Mouse (Mus musculus) layer of hippocampus, adult 9-10 months (tissue): ENCODE measurements around the gene Timmdc1.
"Not testable (repeated sequence)": the region's sequence is repeated elsewhere in the genome, so short reads cannot be mapped to it uniquely, and the experiment has no call there.

ENCODE experiments used
- DNase-seq: peaks from one replicate; pipeline ENCODE4 v3.0.0; 2022; ENCODE audit warnings: low spot score

Gene Timmdc1

DNA sequence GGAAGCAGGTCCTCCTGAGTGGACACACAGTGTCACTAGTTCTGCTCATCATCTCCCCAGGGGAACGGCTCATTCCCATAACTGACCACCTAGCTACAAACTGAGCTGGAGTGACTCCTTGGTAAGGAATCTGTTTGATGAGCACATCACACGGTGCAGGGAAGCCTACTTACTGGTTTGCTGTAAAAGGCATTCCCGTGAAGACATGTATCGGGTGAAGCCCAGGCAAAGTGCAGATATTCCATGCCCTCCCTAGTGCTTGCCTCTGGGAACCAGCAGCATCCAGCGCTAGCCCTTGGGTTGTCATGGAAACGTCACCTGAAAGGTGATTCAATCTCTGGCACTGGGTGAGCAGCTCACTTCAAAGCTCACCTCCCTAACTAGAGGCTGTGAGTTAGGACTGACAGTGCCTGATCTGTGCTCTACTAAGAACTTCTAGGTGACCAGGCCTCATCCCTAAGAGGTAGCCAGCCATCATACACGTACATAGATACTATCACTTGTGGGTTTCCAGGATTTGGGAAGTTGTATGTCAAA lies 25.8 kb downstream of the Timmdc1 start:
- no peak for DNase-seq

DNA sequence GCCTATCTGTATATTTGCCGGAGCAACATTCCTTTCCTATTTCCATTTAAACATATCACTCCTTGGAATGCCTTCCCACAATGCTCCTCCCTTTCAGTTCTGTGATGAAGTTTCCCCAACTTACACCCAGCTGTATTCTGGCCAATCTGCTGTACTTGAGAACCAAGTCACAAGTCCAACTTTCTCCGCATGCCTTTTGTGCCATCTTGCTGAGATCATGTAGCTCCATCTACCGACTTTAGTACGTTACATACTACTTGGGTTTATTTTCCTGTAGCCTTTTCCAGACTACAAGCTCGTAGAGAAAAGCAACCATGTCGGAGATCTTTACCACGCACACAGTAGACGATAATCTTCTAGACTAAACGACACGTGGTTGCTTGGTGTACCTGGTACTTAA lies 28.6 kb downstream of the Timmdc1 start:
- no peak for DNase-seq

DNA sequence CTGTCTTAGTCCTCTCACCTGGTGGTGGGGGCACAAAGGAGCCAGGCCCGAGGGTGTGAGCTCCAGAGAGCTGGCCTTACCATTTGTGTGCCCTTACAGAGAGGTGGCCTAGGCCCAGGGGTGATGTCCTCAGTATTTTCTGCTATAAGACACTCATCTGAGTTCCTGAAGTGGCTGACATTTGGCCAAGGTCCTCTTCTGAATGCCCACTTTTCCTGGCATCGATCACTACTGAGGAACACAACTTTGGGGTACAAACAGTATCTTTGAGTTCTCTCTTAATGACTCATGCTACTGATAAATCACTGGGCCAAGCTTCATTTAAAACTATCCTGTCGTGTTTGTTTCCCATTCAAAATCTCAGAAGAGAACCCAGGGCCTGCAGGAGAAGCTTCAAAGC lies 29.9 kb downstream of the Timmdc1 start:
- DNase-seq: no peak

DNA sequence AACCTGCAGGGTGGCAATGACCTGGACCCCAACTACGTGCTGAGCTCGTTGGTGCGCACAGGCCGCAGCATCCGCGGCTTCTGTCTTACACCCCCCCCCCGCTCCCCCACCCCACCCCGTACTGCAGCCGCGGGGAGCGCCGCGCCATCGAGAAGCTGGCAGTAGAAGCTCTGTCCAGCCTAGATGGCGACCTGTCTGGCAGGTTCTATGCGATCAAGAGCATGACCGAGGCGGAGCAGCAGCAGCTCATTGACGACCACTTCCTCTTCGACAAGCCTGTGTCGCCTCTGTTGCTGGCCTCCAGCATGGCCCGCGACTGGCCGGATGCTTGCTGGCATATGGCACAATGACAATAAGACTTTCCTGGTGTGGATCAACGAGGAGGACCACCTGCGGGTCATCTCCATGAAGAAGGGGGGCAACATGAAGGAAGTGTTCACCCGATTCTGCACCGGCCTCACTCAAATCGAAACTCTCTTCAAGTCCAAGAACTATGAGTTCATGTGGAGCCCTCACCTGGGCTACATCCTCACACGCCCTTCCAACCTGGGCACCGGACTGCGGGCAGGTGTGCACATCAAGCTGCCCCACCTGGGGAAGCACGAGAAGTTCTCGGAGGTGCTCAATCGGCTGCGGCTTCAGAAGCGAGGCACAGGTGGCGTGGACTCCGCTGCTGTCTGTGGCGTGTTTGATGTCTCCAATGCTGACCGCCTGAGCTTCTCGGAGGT lies 38.7 kb downstream of the Timmdc1 start:
- no peak for DNase-seq

DNA sequence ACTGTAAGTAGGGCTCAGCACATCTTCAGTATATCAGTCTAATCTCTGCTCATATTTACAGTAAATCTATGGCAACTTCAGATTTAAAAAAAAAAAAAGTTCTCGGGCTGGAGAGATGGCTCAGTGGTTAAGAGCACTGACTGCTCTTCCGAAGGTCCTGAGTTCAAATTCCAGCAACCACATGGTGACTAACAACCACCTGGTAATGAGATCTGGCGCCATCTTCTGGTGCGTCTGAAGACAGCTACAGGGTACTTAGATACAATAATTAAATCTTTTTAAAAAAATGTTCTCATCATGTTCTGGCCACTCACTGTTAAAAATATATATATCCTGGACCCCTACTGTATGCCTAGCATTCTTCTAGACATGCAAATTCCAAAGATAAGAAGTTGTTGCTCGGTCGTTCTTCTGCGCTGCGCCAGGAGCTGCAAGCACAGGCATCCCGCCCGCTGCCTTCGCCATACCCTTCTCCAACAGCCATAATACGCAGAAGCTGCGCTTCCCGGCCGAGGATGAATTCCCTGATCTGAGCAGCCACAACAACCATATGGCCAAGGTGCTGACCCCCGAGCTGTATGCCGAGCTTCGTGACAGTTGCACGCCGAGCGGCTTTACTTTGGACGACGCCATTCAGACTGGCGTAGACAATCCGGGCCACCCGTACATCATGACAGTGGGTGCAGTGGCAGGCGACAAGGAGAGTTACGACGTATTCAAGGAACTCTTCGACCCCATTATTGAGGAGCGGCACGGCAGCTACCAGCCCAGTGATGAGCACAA lies 39.5 kb downstream of the Timmdc1 start:
- DNase-seq: no peak

DNA sequence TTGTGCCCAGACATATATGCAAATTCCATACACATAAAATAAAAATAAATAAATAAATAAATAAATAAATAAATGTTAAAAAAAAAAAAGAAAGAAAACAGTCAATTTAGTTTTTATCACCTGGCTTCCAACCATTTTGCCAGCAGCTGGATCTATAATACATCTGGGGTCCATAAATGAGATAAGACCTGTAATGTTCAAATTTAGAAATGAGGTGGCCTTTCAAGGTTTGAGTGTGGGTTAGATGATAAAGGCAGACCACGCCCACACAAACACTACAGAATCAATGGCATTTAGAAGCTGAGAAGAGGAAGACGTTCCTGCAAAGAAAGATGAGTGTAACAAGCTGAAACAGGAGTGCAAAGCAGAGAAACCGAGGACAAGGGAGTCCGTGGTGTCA lies 41.1 kb downstream of the Timmdc1 start:
- DNase-seq: no peak

DNA sequence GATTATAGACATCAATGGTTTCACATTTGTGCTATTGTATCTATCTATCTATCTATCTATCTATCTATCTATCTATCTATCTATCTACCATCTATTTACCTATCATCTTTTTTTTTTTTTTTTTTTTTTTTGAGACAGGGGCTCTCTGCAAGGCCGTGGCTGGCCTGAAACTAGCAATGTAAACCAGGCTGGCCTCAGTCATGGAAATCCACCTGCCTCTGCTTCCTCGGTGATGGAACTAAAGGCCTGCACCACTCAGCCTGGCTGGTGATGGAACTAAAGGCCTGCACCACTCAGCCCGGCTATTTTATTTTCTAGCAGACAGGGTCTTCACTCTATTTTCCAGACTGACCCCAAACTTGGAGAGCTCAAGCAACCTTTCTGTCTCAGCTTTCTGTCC lies 44.2 kb downstream of the Timmdc1 start:
- no peak for DNase-seq

DNA sequence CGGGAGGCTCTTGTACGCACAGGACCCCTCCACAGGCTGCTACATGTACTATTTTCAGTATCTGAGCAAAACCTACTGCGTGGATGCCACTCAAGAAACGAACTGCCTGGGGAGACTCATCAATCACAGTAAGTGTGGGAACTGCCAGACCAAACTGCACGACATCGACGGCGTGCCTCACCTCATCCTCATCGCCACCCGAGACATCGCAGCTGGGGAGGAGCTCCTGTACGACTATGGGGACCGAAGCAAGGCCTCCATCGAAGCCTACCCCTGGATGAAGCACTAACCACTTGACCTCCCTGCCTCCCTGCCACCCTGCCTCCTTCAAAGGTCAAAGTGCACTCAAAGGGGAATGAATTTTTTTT lies 45.2 kb downstream of the Timmdc1 start:
- not testable (repeated sequence) for DNase-seq

DNA sequence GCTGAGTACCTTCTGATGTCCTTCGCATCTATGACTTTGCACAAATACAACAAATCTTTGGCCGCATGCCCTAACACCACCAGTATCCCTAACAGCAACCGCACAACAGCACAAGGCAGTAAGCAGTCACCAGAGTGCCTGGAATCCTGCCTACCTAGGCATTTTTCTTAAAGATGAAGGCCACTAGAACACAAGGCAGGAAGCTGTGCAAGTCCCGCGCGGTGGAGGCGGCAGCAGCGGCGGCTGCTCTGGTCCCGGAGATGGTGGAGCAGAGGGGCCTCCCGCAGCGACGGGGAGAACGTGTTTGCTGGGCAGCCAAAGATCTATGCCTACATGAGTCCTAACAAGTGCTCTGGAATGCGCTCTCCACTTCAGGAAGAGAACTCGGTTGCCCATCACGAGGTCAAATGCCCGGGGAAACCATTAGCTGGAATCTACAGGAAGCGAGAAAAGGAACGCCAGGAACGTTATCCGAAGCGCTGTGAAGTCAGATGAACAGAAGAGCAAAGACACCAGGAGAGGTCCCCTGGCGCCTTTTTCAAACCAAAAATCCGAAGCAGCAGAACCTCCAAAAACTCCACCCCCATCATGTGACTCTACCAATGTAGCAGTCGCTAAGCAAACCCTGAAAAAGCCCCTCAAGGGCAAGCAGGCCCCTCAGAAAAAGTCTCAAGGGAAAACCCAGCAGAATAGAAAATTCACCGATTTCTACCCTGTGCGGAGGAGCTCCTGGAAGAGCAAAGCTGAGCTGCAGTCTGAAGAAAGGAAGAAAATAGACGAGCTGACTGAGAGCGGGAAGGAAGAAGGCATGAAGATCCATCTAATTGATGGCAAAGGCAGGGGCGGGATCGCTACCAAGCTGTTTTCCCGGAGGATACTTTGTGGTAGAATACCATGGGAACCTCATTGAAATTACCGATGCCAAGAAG lies 45.9 kb downstream of the Timmdc1 start:
- no peak for DNase-seq

DNA sequence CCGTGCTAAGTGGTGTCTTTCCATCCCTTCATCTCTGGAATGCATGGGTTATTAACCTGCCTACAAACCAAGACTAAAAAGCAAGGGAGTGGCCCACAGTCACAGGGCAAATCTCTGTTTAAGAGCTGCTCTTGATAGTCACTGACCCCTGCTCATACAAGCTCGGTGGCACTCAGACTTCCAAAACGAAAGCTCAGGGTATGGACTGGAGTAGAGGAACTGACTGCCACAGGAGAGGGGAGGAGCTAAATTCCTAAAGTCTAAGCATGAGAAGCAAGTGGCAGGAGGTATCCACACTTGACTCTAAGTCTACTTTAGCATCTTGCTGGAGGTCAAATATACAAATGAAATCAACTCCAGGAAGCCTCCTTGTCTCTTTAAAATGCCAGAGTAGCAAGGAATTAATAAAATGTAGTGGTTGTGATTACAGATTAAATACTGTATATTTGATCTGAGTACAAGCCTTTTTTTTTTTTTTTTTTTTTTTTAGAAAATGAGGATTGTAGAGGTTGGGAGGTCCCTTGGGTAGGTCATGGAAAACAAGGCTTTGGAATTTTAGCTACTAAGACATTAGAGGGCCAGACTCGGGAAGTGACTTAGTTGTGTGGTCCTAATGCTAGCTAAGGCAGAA lies 46.7 kb downstream of the Timmdc1 start:
- no peak for DNase-seq

DNA sequence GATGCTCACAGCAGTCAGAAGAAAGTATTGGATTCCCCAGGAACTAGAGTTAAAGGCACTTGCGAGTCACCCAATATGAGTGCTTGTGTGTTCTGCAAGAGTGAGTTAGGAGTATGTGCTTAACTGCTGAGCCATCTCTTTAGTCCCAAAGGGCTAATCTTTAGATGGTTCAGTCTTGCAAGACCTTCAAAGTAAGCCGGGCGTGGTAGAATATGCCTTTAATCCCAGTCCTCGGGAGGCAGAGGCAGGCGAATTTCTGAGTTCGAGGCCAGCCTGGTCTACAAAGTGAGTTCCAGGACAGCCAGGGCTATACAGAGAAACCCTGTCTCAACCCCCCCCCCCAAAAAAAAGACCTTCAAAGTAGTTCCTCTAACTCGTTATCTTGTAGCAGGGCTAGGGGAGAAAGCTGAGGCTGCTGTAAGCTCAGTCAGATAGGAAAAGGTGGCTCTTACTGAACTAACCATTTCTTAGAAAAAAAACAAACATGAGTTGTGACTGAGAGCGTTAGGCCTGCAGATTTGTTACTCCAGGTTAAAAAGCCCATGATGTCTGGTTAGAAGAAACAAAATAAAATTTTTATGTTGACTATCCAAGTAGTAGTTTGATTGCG lies 47.7 kb downstream of the Timmdc1 start:
- no peak for DNase-seq

DNA sequence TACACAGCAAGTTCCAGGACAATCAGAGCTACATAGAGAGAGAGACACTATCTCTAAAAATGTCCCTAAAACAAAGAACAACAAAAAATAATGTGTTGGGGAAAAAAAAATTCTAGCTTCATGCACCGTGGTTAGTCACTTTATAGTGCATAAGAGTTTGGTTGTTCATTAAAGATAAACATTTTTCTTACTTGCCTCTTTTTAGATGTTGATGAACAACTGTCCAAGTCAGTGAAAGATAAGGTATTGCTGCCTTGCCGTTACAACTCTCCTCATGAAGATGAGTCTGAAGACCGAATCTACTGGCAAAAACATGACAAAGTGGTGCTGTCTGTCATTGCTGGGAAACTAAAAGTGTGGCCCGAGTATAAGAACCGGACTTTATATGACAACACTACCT lies 48.8 kb downstream of the Timmdc1 start:
- no peak for DNase-seq

DNA sequence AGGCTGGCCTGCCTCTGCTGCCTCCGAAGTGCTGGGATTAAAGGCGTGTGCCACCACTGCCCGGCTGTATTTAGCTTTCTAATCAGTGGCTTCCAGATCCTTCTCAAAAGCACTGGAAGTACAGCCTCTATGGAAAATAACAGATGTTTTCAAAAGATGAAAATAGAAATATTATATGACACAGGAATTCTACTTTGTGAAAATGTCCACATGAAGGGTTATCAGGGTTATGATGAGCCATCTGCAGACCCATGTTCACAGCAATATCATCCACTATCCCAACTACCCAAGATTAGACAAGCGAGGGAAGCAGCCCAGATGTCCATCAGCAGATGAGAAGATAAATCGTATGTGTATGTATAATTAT lies 50.0 kb downstream of the Timmdc1 start:
- DNase-seq: no peak

DNA sequence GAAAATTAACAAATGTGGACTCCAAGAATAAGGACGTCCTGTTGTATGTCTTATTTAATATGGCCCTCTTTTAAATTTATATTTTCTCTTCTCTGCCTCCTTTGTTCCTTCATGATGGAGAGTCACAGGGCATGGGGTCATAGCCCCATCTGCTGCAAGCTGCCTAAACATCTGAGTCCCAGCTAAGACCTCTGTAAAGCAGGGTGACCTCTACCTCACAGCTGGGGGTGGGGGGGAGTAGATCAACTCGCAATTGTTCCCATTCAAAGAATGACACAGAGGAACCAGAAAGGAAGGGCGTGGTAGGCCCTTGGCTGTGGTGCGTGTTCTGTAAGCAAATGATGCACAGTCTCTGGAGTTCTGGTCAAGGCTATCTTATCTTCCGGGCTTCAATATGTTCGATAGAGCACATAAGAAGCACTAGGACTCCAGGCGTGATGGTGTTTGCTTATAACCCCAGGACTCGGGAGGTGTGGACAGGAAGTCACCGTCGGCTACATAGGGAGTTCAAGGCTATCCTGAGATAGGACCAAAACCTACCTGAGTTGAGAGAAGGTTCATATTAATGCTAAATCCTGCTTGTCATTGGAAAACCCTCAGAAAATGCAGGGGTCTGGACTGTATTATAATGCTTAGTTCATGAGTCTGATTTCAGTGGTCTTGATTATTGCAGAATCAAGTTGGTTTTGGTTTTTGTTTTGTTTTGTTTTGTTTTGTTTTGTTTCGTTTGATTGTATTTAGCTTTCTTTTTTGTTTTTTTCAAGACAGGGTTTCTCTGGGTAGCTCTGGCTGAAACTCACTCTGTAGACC lies 50.6 kb downstream of the Timmdc1 start:
- no peak for DNase-seq

DNA sequence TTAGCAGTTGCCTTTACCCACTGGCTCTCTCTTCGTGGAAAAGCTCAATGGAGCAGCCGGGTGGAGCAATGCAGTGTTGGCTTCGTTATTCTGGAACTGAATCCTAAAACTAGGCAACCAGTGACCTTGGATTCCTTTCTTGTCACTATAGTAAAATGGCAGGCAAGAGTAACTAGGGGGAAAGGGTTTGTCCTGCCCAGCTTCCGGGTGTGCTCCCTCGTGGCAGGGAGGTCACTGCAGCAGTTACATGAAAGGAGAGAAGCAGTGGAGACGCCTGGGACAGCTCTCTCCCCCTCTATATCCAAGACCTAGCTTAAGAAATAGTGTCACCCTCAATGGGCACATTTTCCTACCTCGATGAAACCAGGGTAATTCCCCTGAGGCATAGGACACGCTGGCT lies 53.0 kb downstream of the Timmdc1 start:
- no peak for DNase-seq

DNA sequence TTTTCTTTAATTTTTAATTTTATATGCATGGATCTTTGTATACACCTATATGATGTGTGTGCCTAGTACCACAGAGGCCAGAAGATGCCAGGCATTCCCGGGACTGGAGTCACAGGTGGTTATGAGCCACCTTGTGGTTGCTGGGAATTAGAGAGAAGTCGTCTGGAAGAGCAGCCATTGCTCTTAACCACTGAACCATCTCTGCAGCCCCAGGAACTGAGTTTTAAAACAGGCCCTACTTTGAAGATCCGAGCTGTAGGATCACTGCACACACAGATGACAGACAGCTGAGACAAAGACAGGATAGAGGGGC lies 53.8 kb downstream of the Timmdc1 start:
- no peak for DNase-seq

DNA sequence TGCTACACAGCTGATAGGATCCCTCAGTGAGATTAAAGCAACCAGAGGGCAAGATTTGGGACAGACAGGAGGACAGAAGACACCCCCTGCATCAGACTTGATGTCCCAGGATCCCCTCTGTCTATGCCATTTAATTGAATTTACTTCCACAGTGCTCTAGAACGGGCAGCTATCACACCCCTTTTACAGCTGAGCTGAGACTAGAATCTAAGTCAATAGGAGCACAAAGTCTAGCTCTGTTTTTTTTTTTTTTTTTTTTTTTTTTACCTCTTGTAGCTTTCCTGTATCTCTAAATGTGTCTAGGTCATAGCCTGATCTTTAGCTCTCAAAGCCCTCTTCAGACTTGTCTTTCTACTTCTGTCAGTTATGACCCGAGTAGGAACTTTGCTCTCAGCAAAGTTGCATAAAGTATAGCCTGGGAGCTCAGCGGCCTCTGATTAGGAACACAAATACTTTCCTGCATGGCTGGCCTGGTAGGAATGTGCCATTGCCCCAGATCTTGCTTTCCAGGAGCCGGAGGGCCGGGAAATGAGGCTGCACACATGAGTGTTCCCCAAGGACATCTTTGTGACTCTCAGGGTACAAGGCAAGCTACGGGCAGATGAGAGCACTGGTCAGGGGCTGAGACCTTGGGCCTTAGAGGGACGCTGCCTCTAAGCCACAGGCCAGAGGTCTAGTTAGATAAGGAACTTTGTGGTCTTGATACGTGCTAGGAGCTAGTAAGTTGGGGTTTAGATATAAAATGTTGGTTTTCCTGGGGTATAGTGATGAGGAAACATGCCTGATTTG lies 54.4 kb downstream of the Timmdc1 start:
- DNase-seq: no peak

DNA sequence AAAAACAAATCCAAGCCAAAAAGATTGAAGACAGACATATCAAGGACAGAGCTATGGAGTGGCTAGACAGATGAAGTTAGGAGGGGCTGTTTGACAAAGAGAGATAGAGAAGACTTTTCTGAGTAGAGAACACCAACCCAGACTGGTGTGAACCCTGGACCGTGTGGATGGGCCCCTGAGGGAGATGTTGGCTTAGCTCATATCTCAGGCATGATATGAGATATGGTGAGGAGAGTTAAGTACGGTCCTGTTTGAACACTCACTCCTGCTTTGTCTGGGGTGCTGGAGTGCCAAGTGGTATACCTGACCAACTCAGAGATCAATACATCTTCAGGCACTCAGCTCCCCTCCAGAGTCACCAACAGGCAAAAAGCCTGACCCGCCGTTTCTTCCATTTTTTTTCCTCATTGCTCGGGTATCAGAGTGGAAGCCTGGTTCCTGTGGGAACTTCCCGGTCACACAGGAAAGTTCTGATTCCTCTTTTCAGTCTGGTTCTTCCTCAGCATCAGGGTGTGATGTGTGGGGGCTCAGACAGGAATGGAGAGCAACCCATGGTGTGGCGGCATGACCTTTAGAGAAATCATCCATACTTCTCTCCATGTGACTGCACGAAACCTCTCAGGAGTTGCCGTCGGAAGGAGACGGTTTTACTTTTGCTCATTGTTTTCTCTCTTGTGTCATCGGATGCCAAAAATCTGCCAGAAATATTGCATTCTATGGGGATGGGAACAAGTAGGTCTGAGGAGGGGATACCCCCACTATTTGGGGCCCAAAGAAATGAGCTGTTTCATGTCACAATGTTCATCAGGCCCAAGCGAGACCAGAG lies 55.2 kb downstream of the Timmdc1 start:
- no peak for DNase-seq

DNA sequence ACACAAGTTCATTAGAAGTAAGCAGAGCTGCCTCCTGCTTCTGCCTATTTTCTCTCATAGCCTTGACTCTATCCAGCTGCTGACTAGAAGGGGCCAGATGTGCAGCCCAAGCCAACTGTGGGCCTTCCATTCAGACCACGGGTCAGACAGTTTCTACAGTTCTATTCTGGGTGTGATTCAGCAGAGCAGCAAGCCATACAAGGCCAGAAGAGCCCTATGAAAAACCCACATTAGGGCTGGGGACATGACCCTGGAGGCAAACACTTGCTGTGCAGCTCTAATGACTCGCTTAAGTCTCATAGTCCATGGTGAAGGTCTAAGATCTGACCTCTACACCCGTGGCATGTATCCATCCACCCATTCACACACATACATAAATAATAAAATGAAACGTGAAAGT lies 56.4 kb downstream of the Timmdc1 start:
- DNase-seq: no peak
